ENCODE assay signal across 19 mouse cellular contexts in genomic region chr4:32745394-32745793, GRCm38 (mm10). TPM values are rescaled to one million over a fixed set of nuclear protein-coding genes. Genes with fewer than 3 reads are reported as not detected.
A peak's percentile ranks its signal among the peaks of the same experiment; 100 is the strongest.
DNase-seq lines count a peak whose midpoint lies in the region; ATAC-seq and TF ChIP-seq lines count a peak whose summit lies in the region.
"Had no signal": no experiment of that assay in that cellular context is flagged by ENCODE, and none has a peak within 500 bp of the region (broad histone marks: within the 10 kb centered on the region; RNA-seq: fewer than 3 reads in every experiment).

No protein-coding gene starts in this region.

- H3K4me1 ChIP-seq in hindbrain, postnatal 0 days (ENCODE audit: insufficient read depth, low read length), result no peaks in the 10 kb centered on the region
- no peaks in the 10 kb centered on the region for H3K4me1 ChIP-seq in hindbrain, embryonic 13.5 days (replicated peaks)
- no peaks in the 10 kb centered on the region for H3K4me1 ChIP-seq in midbrain, embryonic 14.5 days (ENCODE audit: control insufficient read depth, insufficient read depth, low read length)
- no peaks in the 10 kb centered on the region for H3K4me1 ChIP-seq in midbrain, embryonic 13.5 days (replicated peaks)
- H3K4me1 ChIP-seq: stomach, embryonic 15.5 days had no signal

- no peak for ATAC-seq in hindbrain, postnatal 0 days
- ATAC-seq in hindbrain, embryonic 13.5 days (ENCODE audit: low FRiP score), result no peak
- no peak for ATAC-seq in midbrain, embryonic 14.5 days (ENCODE audit: low FRiP score, low TSS enrichment)
- ATAC-seq in midbrain, embryonic 13.5 days, result no peak
- ATAC-seq: activated CD4-positive, CD25-positive, alpha-beta regulatory T cell, adult 4 months had no signal

- 83% methylated on average over 6 of the region's 6 CpGs for WGBS in hindbrain, postnatal 0 days
- WGBS in hindbrain, embryonic 13.5 days, result 90% methylated on average over 6 of the region's 6 CpGs
- 87% methylated on average over 6 of the region's 6 CpGs for whole genome bisulfite sequencing in midbrain, embryonic 14.5 days
- 86% methylated on average over 6 of the region's 6 CpGs for WGBS in midbrain, embryonic 13.5 days

- no peaks in the 10 kb centered on the region for H3K27me3 ChIP-seq in hindbrain, postnatal 0 days (ENCODE audit: insufficient read depth, low read length)
- no peaks in the 10 kb centered on the region for H3K27me3 ChIP-seq in hindbrain, embryonic 13.5 days
- no peaks in the 10 kb centered on the region for H3K27me3 ChIP-seq in midbrain, embryonic 14.5 days (ENCODE audit: control insufficient read depth, insufficient read depth, low read length)
- H3K27me3 ChIP-seq in midbrain, embryonic 13.5 days, result no peaks in the 10 kb centered on the region
- H3K27me3 ChIP-seq: stomach, embryonic 15.5 days had no signal

- H3K9me3 ChIP-seq in hindbrain, postnatal 0 days (ENCODE audit: low read length), result no peaks in the 10 kb centered on the region
- no peaks in the 10 kb centered on the region for H3K9me3 ChIP-seq in hindbrain, embryonic 13.5 days
- no peaks in the 10 kb centered on the region for H3K9me3 ChIP-seq in midbrain, embryonic 14.5 days (ENCODE audit: control insufficient read depth, low read length)
- H3K9me3 ChIP-seq in midbrain, embryonic 13.5 days, result no peaks in the 10 kb centered on the region
- H3K9me3 ChIP-seq: G1E; stomach, embryonic 15.5 days had no signal

- no peak overlapping the region for H3K27ac ChIP-seq in hindbrain, postnatal 0 days
- H3K27ac ChIP-seq in hindbrain, embryonic 13.5 days, result no peak overlapping the region
- H3K27ac ChIP-seq in midbrain, embryonic 14.5 days (replicated peaks; ENCODE audit: low read depth, low read length), result no peak overlapping the region
- H3K27ac ChIP-seq in midbrain, embryonic 13.5 days, result no peak overlapping the region
- H3K27ac ChIP-seq: liver, embryonic 14.5 days; stomach, embryonic 15.5 days had no signal

- DNase-seq in embryo, embryonic 10.5 days (ENCODE audit: low spot score), result peak; percentile 19
- no peak for DNase-seq in embryo, embryonic 9.5 days (ENCODE audit: extremely low spot score)
- peak; percentile 42 for DNase-seq in hindbrain, postnatal 0 days (ENCODE audit: low spot score)
- peak; percentile 55 for DNase-seq in midbrain, embryonic 14.5 days
- peak; percentile 15 for DNase-seq in retina, postnatal 1 day
- DNase-seq in cerebellum, adult 8-10 months, result no peak
- DNase-seq: cerebellum, postnatal 25 days; heart, adult 18-20 months; heart, postnatal 36 days; kidney, adult 18-20 months; left cerebral cortex, postnatal 4 days had no signal

- H3K4me2 ChIP-seq in hindbrain, postnatal 0 days (ENCODE audit: low read depth, low read length), result no peak overlapping the region
- no peak overlapping the region for H3K4me2 ChIP-seq in hindbrain, embryonic 13.5 days
- H3K4me2 ChIP-seq in midbrain, embryonic 14.5 days (ENCODE audit: low read length), result no peak overlapping the region
- no peak overlapping the region for H3K4me2 ChIP-seq in midbrain, embryonic 13.5 days (replicated peaks)
- H3K4me2 ChIP-seq: stomach, embryonic 15.5 days had no signal

- no peak overlapping the region for H3K4me3 ChIP-seq in hindbrain, postnatal 0 days (ENCODE audit: low read length)
- no peak overlapping the region for H3K4me3 ChIP-seq in hindbrain, embryonic 13.5 days
- no peak overlapping the region for H3K4me3 ChIP-seq in midbrain, embryonic 14.5 days (replicated peaks; ENCODE audit: low read depth, low read length)
- no peak overlapping the region for H3K4me3 ChIP-seq in midbrain, embryonic 13.5 days (replicated peaks)
- H3K4me3 ChIP-seq: erythroblast, embryonic 14.5 days; myocyte; stomach, embryonic 15.5 days had no signal

- H3K36me3 ChIP-seq in hindbrain, postnatal 0 days (ENCODE audit: insufficient read depth, low read length), result peaks cover 68% of the 10 kb centered on the region
- peaks cover 98% of the 10 kb centered on the region for H3K36me3 ChIP-seq in hindbrain, embryonic 13.5 days
- peaks cover 96% of the 10 kb centered on the region for H3K36me3 ChIP-seq in midbrain, embryonic 14.5 days (ENCODE audit: control insufficient read depth, insufficient read depth, low read length)
- H3K36me3 ChIP-seq in midbrain, embryonic 13.5 days, result peaks cover 87% of the 10 kb centered on the region

- peak; percentile 46 for TF ChIP-seq CTCF in hindbrain, postnatal 0 days (IDR thresholded peaks at IDR 0.05; ENCODE audit: low read depth)

- no peak overlapping the region for H3K9ac ChIP-seq in hindbrain, postnatal 0 days (replicated peaks; ENCODE audit: low read length)
- no peak overlapping the region for H3K9ac ChIP-seq in hindbrain, embryonic 13.5 days
- H3K9ac ChIP-seq in midbrain, embryonic 14.5 days (replicated peaks; ENCODE audit: low read length), result no peak overlapping the region
- H3K9ac ChIP-seq in midbrain, embryonic 13.5 days (replicated peaks), result no peak overlapping the region
- H3K9ac ChIP-seq: liver, embryonic 14.5 days; stomach, embryonic 15.5 days had no signal

RNA-seq across cellular contexts. Expression of gene Lyrm2, which starts 54.7 kb away (rescaled TPM):
- 31.9 and 33.1 TPM in 2 replicates for total RNA-seq in hindbrain, postnatal 0 days (2014; rRNA removed)
- 114 and 118 TPM in 2 replicates for polyA plus RNA-seq in hindbrain, postnatal 0 days (2015; fragmentation: Nextera tagmentation; extraction: Ambion mirVana)
- 156 and 161 TPM in 2 replicates for polyA plus RNA-seq in hindbrain, embryonic 13.5 days (2015; fragmentation: Nextera tagmentation; extraction: Ambion mirVana)
- polyA plus RNA-seq in midbrain, embryonic 14.5 days (2014; fragmentation: Nextera tagmentation; extraction: Ambion mirVana), result 129 and 139 TPM in 2 replicates
- 178 and 192 TPM in 2 replicates for polyA plus RNA-seq in midbrain, embryonic 13.5 days (2015; fragmentation: Nextera tagmentation; extraction: Ambion mirVana)

Comparison
In these comparisons a context has a peak if more than half of its experiments do, and no peak if none do; other contexts are left out.
1. DNase-seq: peak in embryo, embryonic 10.5 days (single experiment), hindbrain, postnatal 0 days (single experiment), midbrain, embryonic 14.5 days (single experiment) and retina, postnatal 1 day (single experiment); none in embryo, embryonic 9.5 days (single experiment) and cerebellum, adult 8-10 months (single experiment).